Mouse (Mus musculus) frontal cortex, adult (tissue): ENCODE measurements around the gene 4931428F04Rik.
"Not testable (repeated sequence)": the region's sequence is repeated elsewhere in the genome, so short reads cannot be mapped to it uniquely, and the experiment has no call there.

Experiments
- ATAC-seq: cut with Nextera tagmentation; 2 replicates; pipeline ENCODE4 v1.9.2; 2017; ENCODE audit warnings: mild to moderate bottlenecking, moderate library complexity, mixed read lengths; ENCODE audit not compliant: low TSS enrichment

4931428F04Rik gene

DNA sequence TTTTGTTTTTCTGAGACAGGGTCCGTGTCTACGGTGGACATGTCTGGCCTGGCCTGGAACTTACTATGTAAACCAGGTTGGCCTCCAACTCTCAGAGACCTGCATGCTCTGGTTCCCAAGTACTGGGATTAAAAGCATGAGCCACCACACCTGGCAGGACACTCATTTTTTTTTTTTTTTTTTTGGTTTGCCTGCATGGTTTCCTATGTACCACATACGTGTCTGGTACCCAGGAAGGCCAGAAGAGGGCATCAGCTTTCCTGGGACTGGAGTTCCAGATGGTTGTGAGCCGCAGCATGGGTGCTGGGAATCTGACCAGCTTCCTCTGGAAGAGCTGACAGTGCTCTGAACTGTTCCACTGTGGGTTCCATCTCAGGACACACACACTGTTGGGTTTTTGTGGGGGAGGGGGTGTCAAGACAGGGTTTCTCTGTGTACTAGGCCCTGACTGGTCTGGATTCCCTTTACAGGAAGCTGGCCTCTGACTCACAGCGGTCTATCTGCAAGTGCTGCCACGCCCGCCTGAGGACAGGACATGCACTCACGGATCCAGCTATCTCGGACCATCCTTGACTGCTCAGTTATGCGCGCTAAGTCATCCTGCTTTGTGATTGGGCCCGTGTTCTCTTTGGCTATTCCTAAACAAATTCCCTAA, 28.2 kb downstream of the 4931428F04Rik start:
- ATAC-seq: no peak

DNA sequence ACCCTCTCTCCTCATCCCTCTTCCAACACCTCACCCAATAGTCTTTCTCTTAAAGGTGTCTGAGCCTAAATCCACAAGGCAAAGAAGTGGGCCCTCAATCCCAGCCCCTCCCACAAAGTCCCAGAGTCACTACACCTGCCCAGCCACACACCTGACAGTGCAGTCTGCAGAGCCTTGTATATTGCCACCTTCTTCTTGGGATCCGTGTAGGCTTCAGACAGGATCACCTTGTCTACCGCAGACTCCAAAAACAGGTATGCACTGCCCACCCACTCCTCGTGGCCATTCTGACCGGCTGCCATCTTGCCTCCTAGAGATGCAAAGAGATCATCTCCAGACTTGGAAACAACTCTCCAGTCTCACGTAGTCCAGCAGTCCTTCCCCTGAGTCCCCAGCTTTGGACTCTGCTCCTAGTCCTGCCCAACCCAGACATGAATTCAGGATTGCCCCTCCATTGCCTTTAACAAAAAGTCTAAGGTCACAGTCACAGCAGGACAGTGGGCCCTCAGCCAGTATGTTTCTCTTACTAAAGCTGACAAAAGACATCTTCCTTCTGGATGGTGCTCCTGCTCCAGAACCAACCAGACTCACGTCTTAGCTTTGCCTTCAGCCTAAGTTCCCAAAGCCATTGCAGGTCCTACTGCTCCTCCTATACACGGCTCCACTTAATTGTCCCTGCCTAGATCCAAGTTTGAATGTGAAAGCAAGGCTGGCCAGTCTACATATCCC, 29.1 kb downstream of the 4931428F04Rik start:
- ATAC-seq: no peak

DNA sequence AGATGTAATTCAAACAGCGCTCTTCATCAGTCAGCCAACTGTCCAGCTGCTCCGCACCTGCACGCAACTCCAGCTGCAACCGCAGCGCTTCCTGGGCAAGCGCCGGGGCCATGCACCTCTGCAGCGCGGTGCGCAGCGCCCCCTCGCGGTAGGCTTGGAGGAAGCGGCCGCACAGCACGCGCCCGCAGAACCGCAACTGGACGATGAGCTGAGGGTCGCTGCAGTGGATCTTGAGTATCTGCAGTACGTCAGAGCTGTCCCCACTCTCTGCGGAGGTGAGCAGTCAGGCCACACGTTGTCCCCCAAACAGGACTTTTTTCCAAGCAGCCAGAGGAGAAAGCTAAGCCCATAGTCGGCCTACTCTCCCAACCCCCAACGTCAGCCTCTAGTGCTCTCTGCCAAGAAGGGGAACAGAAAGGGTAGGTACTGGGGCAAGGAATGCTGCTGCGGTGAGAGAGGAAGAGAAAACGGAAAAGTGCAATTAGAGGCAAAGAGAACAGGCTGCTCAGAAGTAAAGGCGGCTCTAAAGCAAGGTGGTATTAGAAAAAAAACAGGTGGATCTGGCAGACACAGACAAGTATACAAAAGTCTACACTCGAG, 29.8 kb downstream of the 4931428F04Rik start:
- peak; percentile 48 for ATAC-seq

GRCm38 (mm10) chr8:105258911-105259720, 30.5 kb downstream of the 4931428F04Rik start:
- ATAC-seq: peak; percentile 39

DNA sequence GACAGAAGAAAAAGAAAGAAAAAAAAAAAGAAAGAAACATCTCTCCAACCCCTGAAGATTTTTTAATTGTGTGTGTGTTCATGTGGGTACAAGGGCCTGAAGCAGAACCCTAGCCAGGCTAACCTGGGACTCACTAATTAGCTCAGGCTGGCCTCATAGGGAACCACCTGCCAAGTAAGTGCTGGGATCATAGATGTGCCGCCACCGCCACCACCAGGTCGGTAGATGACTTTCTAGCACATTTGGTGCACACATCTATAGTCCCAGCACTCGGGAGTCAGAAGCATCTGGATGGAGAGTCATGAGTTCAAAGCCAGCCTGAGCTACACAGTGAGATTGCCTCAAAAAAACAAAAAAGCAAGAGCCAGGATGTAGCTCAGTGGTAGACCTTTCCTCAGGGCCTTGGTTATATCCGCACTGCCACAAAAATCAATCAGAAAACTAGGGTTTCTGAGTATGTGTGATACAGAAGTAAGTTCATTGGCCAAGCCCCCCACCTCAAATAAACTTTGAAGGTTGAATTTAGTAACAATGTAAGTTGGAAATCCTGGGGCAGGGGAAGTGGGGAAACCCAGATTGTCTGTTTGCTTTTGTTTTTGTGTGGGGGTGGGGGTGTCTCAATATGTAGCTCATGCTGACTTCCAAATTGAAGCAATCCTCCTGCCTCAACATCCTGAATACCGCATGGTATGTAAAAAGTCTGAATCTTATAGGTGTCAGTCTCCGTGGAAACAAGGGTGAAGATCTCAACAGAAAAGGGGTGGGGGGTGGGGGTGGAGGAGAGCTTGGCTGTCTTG, 32.1 kb downstream of the 4931428F04Rik start:
- no peak for ATAC-seq

- ATAC-seq: peak; percentile 7; the same call in 1 of the 2 replicates
Observed at GRCm38 (mm10) chr8:105254966-105255350, 34.7 kb downstream of the 4931428F04Rik start, which contains the start of gene B3gnt9. Gene B3gnt9, minus strand, starts transcription at chr8:105255153.

- peak; percentile 81 for ATAC-seq
Observed at GRCm38 (mm10) chr8:105254152-105254965, 35.3 kb downstream of the 4931428F04Rik start.

- ATAC-seq: peak; percentile 25
Observed at GRCm38 (mm10) chr8:105253766-105254151, 35.9 kb downstream of the 4931428F04Rik start.

DNA sequence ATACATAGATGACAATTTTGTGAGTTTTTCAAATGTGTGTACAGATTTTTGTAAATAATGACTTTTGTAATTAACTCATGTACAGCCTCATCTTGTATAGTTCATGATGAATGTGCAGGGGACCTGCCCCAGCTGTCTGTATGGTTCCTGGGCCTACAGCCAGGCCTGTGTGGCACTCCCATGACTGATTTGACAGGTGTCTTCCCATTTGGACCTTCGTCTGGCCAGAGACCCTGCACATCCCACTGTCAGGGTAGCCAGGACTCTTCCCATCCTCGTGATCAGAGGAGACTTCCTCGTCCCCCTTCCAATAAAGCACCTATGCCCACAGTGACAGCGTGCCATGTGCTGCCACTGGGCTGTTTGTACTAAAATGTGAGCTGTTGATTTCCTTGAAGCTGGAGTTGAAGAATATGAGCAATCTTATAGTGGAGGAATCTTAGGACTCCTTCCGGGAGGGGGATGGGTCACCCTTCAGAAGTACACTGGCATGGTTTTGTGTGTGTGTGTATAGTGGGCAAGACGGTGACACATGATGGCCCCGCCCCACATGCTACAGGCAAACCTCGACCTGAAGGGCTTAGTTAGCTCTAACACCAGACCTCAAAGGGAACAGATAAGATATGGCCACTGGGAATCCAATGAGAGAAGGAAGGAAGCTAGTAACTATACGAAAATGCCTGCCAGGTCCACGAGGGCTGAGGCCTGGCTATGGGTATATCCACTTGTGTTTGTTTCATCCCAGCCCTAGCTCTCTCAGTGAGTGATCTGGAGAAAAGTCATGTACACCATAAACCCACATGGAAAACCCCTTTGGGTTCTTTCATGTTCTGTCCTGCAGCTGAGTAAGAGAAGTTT, 36.8 kb downstream of the 4931428F04Rik start:
- no peak for ATAC-seq

DNA sequence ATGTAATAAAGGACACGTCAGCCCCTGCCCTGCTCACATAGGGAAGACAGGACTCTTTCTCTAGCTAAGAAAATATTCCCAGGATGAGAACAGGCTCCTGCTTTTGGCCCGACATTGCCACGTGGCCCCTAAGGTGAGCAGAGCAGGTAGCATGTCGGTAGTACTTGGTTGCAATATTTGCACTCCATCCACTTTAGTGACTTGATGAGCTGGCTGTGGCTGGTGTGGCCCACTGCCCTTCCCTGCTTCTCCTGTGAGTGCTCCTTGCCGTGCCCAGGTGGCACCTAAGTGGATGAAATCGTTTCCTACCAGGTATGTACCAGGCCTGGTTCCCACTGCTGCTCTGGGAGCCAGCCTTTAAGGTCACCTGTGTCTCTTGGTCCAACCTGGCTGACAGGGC, 37.7 kb downstream of the 4931428F04Rik start:
- ATAC-seq: no peak

GRCm38 (mm10) chr8:105241016-105241415, 48.6 kb downstream of the 4931428F04Rik start:
- ATAC-seq: no peak

GRCm38 (mm10) chr8:105237442-105238142, 52.1 kb downstream of the 4931428F04Rik start:
- ATAC-seq: no peak

- no peak for ATAC-seq
Observed at GRCm38 (mm10) chr8:105235206-105235605, 54.5 kb downstream of the 4931428F04Rik start.

- no peak for ATAC-seq
Observed at GRCm38 (mm10) chr8:105233126-105233935, 56.3 kb downstream of the 4931428F04Rik start.

DNA sequence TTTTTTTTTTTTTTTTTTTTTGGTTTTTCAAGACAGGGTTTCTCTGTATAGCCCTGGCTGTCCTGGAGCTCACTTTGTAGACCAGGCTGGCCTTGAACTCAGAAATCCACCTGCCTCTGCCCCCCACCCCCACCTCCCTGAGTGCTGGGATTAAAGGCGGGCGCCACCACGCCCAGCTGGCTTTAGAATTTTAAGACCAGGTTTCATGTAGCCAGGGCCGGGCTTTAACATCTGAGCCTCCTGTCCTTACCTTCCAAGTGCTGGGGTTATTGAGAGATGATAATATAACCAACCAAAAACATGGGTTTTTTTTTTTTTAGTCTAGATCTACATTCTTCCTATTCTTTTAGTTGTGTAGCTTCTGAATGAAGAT, 57.4 kb downstream of the 4931428F04Rik start:
- not testable (repeated sequence) for ATAC-seq

DNA sequence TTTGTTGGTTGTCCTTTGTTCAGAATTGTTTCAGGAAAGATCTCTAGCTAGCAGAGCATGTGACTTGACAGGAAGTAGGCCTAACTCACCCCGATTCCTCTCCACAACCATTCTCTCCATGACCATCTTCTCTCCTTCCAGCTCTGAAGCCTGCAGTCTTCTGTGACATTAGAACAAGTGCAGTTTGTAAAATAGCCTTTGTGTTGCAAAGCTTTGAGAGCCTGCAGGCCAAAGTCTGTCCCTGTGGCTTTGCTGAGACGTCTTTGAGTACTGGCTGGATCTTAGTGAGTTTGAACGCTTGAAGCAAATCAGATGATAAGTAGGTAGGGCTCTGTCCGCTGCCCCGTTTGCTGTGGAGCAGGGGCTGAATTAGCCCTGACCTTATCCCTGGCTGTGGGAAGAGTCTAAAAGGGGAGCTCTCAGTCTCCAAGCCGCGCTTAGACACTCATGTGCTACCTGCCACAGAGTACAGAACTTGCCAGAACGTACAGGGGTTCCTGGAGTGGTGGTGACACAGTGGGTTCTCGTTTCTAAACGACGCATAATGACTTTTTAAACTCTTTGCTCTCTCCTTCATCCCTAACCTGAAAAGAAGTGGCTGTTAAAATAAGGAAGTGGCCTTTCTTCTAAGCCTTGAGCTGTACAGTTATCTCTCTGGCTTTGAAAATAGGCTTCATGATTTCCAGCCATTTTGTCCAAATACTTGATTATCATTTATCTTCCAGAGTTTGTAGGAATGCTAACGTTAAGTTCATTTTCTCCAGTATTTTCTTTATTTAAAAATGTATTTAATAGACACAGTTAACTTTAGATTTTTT, 58.0 kb downstream of the 4931428F04Rik start:
- no peak for ATAC-seq
